Mouse (Mus musculus) limb, embryonic 11.5 days (tissue): ENCODE data around the gene Klhl31. TPM values are rescaled to one million over a fixed set of nuclear protein-coding genes. Genes with fewer than 3 reads are reported as not detected.

Experiments
- ATAC-seq: fragments of 200-750 bp; cut with Nextera tagmentation; 2 replicates; pipeline ENCODE4 v1.8.0; 2017; ENCODE audit warnings: low read depth; ENCODE audit not compliant: insufficient number of reproducible peaks, low FRiP score, low TSS enrichment
- DNase-seq: peaks from one replicate; pipeline ENCODE4 v3.0.0-alpha.2; 2015; ENCODE audit warnings: low spot score
- H3K27ac ChIP-seq: fragments of 300-500 bp; sonication (generic); replicated peaks from 2 replicates; pipeline ENCODE4 v1.5.1; 2014; ENCODE audit warnings: low read depth, mild to moderate bottlenecking, low read length
- H3K27me3 ChIP-seq: fragments of 300-500 bp; sonication (generic); 2 replicates; pipeline ENCODE4 v1.6.1; 2014; ENCODE audit warnings: mild to moderate bottlenecking, low read length, mixed read lengths; ENCODE audit not compliant: control insufficient read depth, insufficient read depth
- H3K36me3 ChIP-seq: fragments of 300-500 bp; sonication (generic); 2 replicates; pipeline ENCODE4 v1.6.1; 2014; ENCODE audit warnings: mild to moderate bottlenecking, low read length, moderate library complexity, mixed read lengths; ENCODE audit not compliant: control insufficient read depth, insufficient read depth
- H3K4me1 ChIP-seq: fragments of 300-500 bp; sonication (generic); 2 replicates; pipeline ENCODE4 v1.6.1; 2014; ENCODE audit warnings: low read length, mixed read lengths; ENCODE audit not compliant: control insufficient read depth, insufficient read depth
- H3K4me2 ChIP-seq: fragments of 300-500 bp; sonication (generic); 2 replicates; pipeline ENCODE4 v1.6.1; 2014; ENCODE audit warnings: low read depth, mild to moderate bottlenecking, moderate library complexity; ENCODE audit not compliant: severe bottlenecking
- H3K4me3 ChIP-seq: fragments of 300-500 bp; sonication (generic); 2 replicates; pipeline ENCODE4 v1.5.1; 2014; ENCODE audit warnings: low read depth, low read length
- H3K9ac ChIP-seq: fragments of 300-500 bp; sonication (generic); 2 replicates; pipeline ENCODE4 v1.6.1; 2014; ENCODE audit warnings: mild to moderate bottlenecking, low read length
- H3K9me3 ChIP-seq: fragments of 300-500 bp; sonication (generic); 2 replicates; pipeline ENCODE4 v1.6.1; 2016; ENCODE audit warnings: low read length; ENCODE audit not compliant: control insufficient read depth
- WGBS: fragments of 180-500 bp; shearing (Covaris S2); extraction: QIAGEN DNeasy Blood & Tissue Kit; methylation state at CpG from one replicate; pipeline ENCODE4 v1.1.7; 2014; 5-methylcytosine and 5-hydroxymethylcytosine counted together
- polyA plus RNA-seq: library from polyadenylated mRNA; unstranded; fragments of >200 nt; fragmentation: Nextera tagmentation; extraction: Ambion mirVana; gene quantifications from 2 replicates; pipeline ENCODE4 v1.2.1, GENCODE M21; 2014

Klhl31 gene
- 1.1 TPM in 2 replicates for polyA plus RNA-seq

DNA sequence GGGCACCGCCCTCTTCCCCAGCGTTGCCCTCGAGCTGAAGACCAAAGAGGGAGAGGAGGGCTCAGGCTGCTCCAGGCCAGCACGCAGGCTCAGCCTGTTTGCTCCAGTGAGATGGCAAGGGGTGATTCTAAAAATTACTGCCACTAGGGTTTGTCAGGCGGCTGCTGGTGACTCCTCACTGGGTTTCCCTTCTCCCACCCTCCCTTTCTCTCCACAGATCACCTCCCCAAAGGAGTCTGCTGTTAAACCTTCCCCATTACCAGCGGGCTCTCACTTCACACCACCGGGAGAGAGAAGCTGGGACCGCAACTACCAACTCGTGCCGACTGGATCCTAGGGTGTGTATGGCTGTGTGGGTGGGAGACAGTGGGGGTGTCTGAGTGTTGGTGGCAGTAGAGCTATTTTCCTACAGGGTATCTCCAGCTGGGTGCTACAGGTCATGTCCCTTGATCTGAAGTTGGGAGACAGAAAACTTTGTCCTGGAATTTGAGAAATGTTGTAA is at the start of gene Klhl31:
TSS of gene Klhl31 (plus strand) at position 51 of the 502 bp plus-strand sequence.
- H3K36me3 ChIP-seq = no peaks in the 10 kb centered on the region
- H3K4me1 ChIP-seq = no peaks in the 10 kb centered on the region
- no peak within 1 kb of the TSS for H3K9ac ChIP-seq
- 40% methylated on average over 10 of the region's 10 CpGs for WGBS
- no peaks in the 10 kb centered on the region for H3K9me3 ChIP-seq
- H3K4me2 ChIP-seq = no peak within 1 kb of the TSS
- H3K27ac ChIP-seq = no peak within 1 kb of the TSS
- H3K27me3 ChIP-seq = no peaks in the 10 kb centered on the region
- H3K4me3 ChIP-seq = no peak within 1 kb of the TSS
- no peak for DNase-seq
- ATAC-seq = peak; percentile 26; the same call in 1 of the 2 replicates

DNA sequence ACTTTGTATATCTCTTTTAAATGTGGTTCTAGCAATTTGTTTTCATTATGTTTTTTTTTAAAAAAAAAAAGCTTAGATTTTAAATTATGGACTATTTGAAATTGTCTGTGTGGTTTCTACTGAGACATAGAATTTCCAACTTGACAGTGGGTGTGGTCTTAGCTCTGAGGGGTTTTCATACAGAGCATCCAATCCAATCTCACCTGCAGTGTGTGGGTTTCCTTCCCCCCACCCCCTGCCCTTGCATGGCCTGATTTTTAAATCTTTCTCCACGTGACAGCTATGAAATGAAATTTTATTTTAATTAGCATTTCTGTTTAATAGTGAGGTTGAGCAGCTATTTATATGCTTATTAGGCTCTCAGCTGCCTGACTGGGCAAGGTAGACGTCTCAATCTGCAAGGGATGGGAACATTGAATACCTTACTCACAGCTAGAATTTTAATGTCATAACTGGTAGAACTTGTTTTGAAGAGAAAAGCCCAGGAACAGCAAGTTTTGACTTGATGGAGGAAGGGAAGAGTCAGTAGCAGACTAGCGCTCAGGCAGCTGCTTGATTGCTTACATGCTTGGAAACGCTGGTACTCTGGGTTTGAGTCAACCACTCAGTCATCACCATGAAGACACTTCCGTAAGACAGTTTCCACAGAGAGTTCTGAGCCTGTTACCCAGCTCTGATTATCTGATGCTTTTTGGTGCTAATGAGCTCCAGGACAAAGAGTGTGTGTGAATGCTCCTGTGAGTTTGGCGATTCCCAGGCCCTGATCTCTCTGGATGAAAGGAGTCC is 49.3 kb upstream of the Klhl31 start:
- H3K27ac ChIP-seq = no peak overlapping the region
- no peak overlapping the region for H3K4me3 ChIP-seq
- no peak overlapping the region for H3K4me2 ChIP-seq
- no peak for DNase-seq
- no peaks in the 10 kb centered on the region for H3K27me3 ChIP-seq
- ATAC-seq = no peak
- H3K4me1 ChIP-seq = no peaks in the 10 kb centered on the region
- 72% methylated on average over 6 of the region's 6 CpGs for WGBS
- H3K9me3 ChIP-seq = no peaks in the 10 kb centered on the region
- H3K36me3 ChIP-seq = no peaks in the 10 kb centered on the region
- H3K9ac ChIP-seq = no peak overlapping the region

DNA sequence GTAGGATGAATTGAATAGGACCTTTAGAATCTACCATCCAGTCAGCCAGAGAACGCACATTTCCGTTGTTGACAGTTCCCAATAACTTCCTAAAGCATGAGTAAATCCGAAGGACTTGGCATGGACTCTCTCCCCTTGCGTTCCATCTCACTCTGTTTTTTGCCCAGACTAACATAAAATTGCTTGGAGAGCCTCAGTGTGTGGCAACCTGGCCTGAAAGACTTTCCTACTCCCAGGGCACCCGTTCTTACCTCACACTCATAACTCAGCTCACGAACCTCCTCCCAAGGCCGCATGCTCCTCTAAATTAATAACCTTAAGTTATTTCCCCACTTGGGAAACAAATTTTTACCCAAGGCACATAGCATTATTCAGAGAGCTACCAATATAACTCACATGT is 48.7 kb upstream of the Klhl31 start:
- H3K4me2 ChIP-seq = no peak overlapping the region
- no peaks in the 10 kb centered on the region for H3K9me3 ChIP-seq
- no peak overlapping the region for H3K27ac ChIP-seq
- H3K9ac ChIP-seq = no peak overlapping the region
- H3K36me3 ChIP-seq = no peaks in the 10 kb centered on the region
- ATAC-seq (no peak), DNase-seq (no peak)
- H3K4me3 ChIP-seq = no peak overlapping the region
- no peaks in the 10 kb centered on the region for H3K4me1 ChIP-seq
- WGBS = 91% methylated on average over 7 of the region's 7 CpGs
- H3K27me3 ChIP-seq = no peaks in the 10 kb centered on the region

DNA sequence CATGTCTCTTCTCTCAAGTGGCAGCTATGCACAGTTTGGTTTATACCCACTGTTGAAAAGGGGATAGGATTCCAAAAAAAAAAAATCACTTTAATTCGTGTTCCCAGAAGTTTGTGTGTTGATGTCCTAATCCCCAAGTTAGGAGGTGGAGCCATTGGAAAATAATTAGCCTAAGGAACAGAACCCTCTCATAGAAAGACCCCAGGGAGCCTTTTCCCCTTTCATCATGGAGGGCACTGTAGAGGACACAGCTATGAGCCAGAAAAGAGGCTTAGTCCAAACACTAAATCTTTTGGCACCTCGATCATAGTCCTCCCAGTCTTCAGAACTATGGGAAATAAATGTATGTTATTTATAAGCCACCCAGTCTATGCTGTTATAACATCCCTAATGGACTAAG is 46.8 kb upstream of the Klhl31 start:
- WGBS = 68% methylated on average over 2 of the region's 2 CpGs
- DNase-seq (no peak), ATAC-seq (no peak)
- no peaks in the 10 kb centered on the region for H3K9me3 ChIP-seq
- H3K27ac ChIP-seq = no peak overlapping the region
- no peak overlapping the region for H3K4me2 ChIP-seq
- no peak overlapping the region for H3K9ac ChIP-seq
- no peaks in the 10 kb centered on the region for H3K36me3 ChIP-seq
- no peak overlapping the region for H3K4me3 ChIP-seq
- H3K4me1 ChIP-seq = no peaks in the 10 kb centered on the region
- H3K27me3 ChIP-seq = no peaks in the 10 kb centered on the region

GRCm38 (mm10) chr9:77592423-77592822 is 43.9 kb upstream of the Klhl31 start:
- WGBS = 71% methylated on average over 4 of the region's 4 CpGs
- no peak for DNase-seq

DNA sequence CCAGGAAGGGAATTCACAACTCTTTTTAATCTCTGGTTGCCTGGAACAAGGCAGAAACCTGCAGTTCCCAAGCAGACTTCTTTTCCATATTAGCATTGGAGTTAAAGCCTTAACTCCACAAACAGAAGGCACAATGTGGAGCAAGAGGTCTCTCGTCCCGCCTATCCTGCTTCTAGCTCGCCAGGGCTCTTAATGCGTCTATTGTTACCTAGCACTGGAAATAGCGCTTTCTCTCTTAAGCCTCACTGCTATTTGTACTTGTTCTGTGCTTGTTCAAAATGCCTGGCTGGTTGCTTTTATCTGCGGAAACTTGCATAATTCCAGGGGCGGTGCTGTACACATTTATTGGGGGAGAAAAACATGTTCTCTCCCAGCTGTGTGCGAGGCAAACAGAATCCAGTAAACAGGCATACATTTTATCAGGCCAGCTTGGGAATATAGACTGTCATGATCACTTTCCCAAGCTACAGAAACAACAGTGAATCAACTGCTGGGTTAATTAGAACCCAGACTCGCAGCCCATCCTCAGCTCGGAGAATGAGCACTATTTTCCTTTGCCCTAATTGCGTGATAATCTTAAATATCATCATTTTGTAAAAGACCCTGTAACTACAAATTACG is 41.2 kb upstream of the Klhl31 start:
- no peak overlapping the region for H3K9ac ChIP-seq
- no peaks in the 10 kb centered on the region for H3K27me3 ChIP-seq
- no peak for ATAC-seq
- no peaks in the 10 kb centered on the region for H3K36me3 ChIP-seq
- no peak overlapping the region for H3K4me3 ChIP-seq
- H3K27ac ChIP-seq = no peak overlapping the region
- 69% methylated on average over 12 of the region's 12 CpGs for WGBS
- no peak for DNase-seq
- H3K4me2 ChIP-seq = no peak overlapping the region
- no peaks in the 10 kb centered on the region for H3K4me1 ChIP-seq
- no peaks in the 10 kb centered on the region for H3K9me3 ChIP-seq

More at GRCm38 (mm10) chr9:77592423-77592822, 43.9 kb upstream of the Klhl31 start:
- Histone ChIP-seq H3K4me2 (no peak overlapping the region), H3K9ac (no peak overlapping the region), H3K4me3 (no peak overlapping the region), H3K36me3 (no peaks in the 10 kb centered on the region), H3K27ac (no peak overlapping the region), H3K27me3 (no peaks in the 10 kb centered on the region), H3K9me3 (no peaks in the 10 kb centered on the region), H3K4me1 (no peaks in the 10 kb centered on the region)
- no peak for ATAC-seq

- H3K27ac ChIP-seq = no peak overlapping the region
- H3K9me3 ChIP-seq = no peaks in the 10 kb centered on the region
- WGBS = 32% methylated on average over 7 of the region's 7 CpGs
- no peak overlapping the region for H3K4me3 ChIP-seq
- ATAC-seq = no peak
- no peak overlapping the region for H3K9ac ChIP-seq
- DNase-seq = peak; percentile 87
- H3K4me1 ChIP-seq = no peaks in the 10 kb centered on the region
- H3K4me2 ChIP-seq = no peak overlapping the region
- no peaks in the 10 kb centered on the region for H3K36me3 ChIP-seq
- H3K27me3 ChIP-seq = no peaks in the 10 kb centered on the region
These were observed 39.9 kb upstream of the Klhl31 start for GRCm38 (mm10) chr9:77596355-77596754.

DNA sequence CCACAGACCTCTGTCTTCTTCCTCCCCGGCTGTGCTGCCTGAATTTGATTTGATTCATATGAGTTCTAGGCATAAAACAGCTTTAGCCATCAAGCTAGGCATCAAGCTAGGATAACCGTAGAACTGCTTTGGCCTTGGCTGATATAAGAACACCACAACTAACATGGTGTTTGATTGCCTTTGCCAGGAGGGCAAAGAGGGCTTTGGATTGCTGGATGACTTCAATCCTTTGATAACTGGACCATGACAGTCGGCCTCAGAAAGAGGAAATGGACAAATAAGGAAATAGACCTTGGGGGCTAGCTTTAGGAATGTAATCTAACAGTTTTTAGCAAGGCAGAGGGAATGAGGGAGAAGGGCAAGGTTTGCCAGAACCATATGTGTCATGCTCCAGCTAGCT is 37.7 kb upstream of the Klhl31 start:
- Histone ChIP-seq H3K36me3 (no peaks in the 10 kb centered on the region), H3K4me2 (no peak overlapping the region), H3K4me1 (no peaks in the 10 kb centered on the region), H3K9ac (no peak overlapping the region), H3K27me3 (no peaks in the 10 kb centered on the region), H3K9me3 (no peaks in the 10 kb centered on the region), H3K4me3 (no peak overlapping the region), H3K27ac (no peak overlapping the region)
- DNase-seq (no peak), ATAC-seq (no peak)
- 69% methylated on average over 3 of the region's 3 CpGs for WGBS
